Mouse (Mus musculus) stomach, postnatal 0 days (tissue): ENCODE data around the gene Pou2f3. TPM values are rescaled to one million over a fixed set of nuclear protein-coding genes. Genes with fewer than 3 reads are reported as not detected.

Experiments
- ATAC-seq: fragments of 200-750 bp; cut with Nextera tagmentation; 2 replicates; pipeline ENCODE4 v1.8.0; 2017; ENCODE audit not compliant: low FRiP score, low TSS enrichment
- DNase-seq: peaks from one replicate; pipeline ENCODE4 v3.0.0-alpha.2; 2016; ENCODE audit warnings: low spot score
- H3K27ac ChIP-seq: fragments of 300-500 bp; sonication (generic); replicated peaks from 2 replicates; pipeline ENCODE4 v1.5.1; 2014; ENCODE audit warnings: mild to moderate bottlenecking, control low read depth
- H3K27me3 ChIP-seq: fragments of 300-500 bp; sonication (generic); 2 replicates; pipeline ENCODE4 v1.6.1; 2014; ENCODE audit warnings: low read length; ENCODE audit not compliant: control insufficient read depth, insufficient read depth
- H3K36me3 ChIP-seq: fragments of 300-500 bp; sonication (generic); 2 replicates; pipeline ENCODE4 v1.6.1; 2014; ENCODE audit warnings: low read length, mixed read lengths; ENCODE audit not compliant: control insufficient read depth, insufficient read depth
- H3K4me1 ChIP-seq: fragments of 300-500 bp; sonication (generic); replicated peaks from 2 replicates; pipeline ENCODE4 v1.6.1; 2014; ENCODE audit warnings: antibody characterized with exemption; ENCODE audit not compliant: control insufficient read depth, insufficient read depth
- H3K4me2 ChIP-seq: fragments of 300-500 bp; sonication (generic); replicated peaks from 2 replicates; pipeline ENCODE4 v1.6.1; 2014; ENCODE audit warnings: low read depth, mild to moderate bottlenecking, control low read depth, moderate library complexity
- H3K4me3 ChIP-seq: fragments of 300-500 bp; sonication (generic); 2 replicates; pipeline ENCODE4 v1.5.1; 2014; ENCODE audit warnings: low read depth, low read length, control low read depth
- H3K9ac ChIP-seq: fragments of 300-500 bp; sonication (generic); 2 replicates; pipeline ENCODE4 v1.6.1; 2014; ENCODE audit warnings: mild to moderate bottlenecking, low read length, control low read depth, mixed read lengths
- H3K9me3 ChIP-seq: fragments of 300-500 bp; sonication (generic); 2 replicates; pipeline ENCODE4 v1.6.1; 2016; ENCODE audit warnings: low read length; ENCODE audit not compliant: control insufficient read depth
- CTCF ChIP-seq: IDR thresholded peaks from 2 replicates; pipeline ENCODE4 v1.5.1; 2016; ENCODE audit warnings: antibody characterized with exemption, low read depth, mild to moderate bottlenecking, moderate library complexity
- EP300 ChIP-seq: optimal IDR thresholded peaks from 2 replicates; pipeline ENCODE3; 2016; ENCODE audit warnings: antibody characterized with exemption
- WGBS: fragments of 180-500 bp; shearing (Covaris S2); extraction: QIAGEN DNeasy Blood & Tissue Kit; methylation state at CpG from one replicate; pipeline ENCODE4 v1.1.7; 2014; 5-methylcytosine and 5-hydroxymethylcytosine counted together
- polyA plus RNA-seq: library from polyadenylated mRNA; unstranded; fragments of >200 nt; fragmentation: Nextera tagmentation; extraction: Ambion mirVana; gene quantifications from 2 replicates; pipeline ENCODE4 v1.2.1, GENCODE M21; 2015

Pou2f3 gene
- polyA plus RNA-seq, 1 experiment from 2014 or later: 1.7 TPM

DNA sequence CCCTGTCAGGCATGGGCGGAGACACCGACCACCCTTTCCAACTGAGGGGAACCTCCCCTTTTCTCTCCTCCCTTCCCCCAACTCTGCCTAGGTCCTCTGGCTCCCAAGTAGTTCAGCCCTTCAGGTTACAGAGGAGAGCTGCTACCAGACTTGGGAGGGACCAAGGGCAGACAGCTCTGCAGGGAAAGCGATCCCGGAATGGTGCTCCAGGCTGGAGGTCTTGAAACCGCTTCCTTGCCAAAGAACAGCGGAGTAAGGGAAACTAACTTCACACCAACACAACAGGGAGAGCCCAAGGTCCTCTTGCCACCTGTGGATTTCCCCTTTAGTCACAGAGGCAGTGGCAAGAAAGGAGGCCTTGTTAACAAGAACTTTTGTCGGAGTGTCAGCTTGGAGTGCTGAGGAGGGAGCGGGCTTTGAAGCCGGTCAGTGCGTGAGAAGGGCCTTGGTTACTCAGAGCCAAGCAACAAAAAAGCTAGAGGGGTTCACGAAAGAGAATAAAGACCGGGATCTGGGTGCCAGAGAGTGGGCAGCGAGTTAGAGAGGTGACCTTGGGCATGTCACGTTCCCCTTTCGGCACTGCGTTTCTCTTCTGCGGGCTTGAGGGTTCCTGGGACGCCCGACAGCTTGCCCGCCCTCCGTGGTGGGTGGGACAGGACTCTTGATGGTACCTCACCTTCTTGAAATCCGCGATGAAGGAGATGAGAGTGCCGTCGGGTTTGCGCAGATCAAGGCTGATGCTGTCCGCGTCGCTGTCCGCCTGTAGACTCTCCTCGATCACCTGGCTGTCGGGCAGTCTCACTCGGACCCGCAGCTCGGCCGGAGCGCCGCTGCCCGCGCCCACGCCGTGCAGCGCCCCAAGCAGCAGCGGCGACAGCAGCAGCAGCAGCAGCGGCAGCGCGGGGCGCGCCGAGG, 28.7 kb upstream of the Pou2f3 start:
- no peaks in the 10 kb centered on the region for H3K9me3 ChIP-seq
- WGBS: 2% methylated on average over 51 of the region's 51 CpGs
- peak overlapping the region; percentile 79 for H3K9ac ChIP-seq
- H3K36me3 ChIP-seq: no peaks in the 10 kb centered on the region
- peaks cover 14% of the 10 kb centered on the region for H3K4me1 ChIP-seq
- no peaks in the 10 kb centered on the region for H3K27me3 ChIP-seq
- peak overlapping the region; percentile 91 for H3K27ac ChIP-seq
- peak overlapping the region; percentile 83 for H3K4me2 ChIP-seq
- no peak for DNase-seq
- peak overlapping the region; percentile 79 for H3K4me3 ChIP-seq
- TF ChIP-seq CTCF: no peak
- TF ChIP-seq EP300: no peak
- ATAC-seq: peak; percentile 17; the same call in 1 of the 2 replicates

DNA sequence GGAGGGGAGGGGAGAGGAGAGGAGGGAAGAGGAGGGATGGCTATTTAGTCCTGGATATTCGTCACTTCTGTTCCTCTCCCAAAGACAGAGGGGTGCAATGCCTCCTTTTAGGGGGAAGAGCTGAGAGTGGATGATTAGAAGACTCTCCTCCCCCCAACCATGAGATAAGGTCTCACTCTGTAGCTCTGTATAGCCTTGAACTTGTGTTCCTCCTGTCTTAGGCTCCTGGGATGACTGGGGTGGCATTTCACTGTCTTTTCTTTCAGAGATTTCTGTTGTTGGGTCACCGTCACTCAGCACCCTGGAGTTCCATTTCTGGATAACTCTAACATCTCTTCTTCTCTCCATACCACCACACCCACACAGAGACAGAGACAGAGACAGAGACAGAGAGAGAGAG, 28.0 kb upstream of the Pou2f3 start:
- Histone ChIP-seq H3K27me3 (no peaks in the 10 kb centered on the region), H3K4me3 (peak overlapping the region; percentile 79), H3K36me3 (no peaks in the 10 kb centered on the region), H3K4me1 (peaks cover 14% of the 10 kb centered on the region), H3K4me2 (peak overlapping the region; percentile 83), H3K9me3 (no peaks in the 10 kb centered on the region), H3K27ac (no peak overlapping the region), H3K9ac (peak overlapping the region; percentile 79)
- ATAC-seq (no peak), DNase-seq (no peak)
- WGBS: 38% methylated on average over 2 of the region's 2 CpGs
- TF ChIP-seq CTCF: no peak
- TF ChIP-seq EP300: no peak

- peaks cover 17% of the 10 kb centered on the region for H3K4me1 ChIP-seq
- WGBS: 38% methylated on average over 7 of the region's 7 CpGs
- no peak for ATAC-seq
Measured at GRCm38 (mm10) chr9:43237111-43237775, 27.1 kb upstream of the Pou2f3 start.

DNA sequence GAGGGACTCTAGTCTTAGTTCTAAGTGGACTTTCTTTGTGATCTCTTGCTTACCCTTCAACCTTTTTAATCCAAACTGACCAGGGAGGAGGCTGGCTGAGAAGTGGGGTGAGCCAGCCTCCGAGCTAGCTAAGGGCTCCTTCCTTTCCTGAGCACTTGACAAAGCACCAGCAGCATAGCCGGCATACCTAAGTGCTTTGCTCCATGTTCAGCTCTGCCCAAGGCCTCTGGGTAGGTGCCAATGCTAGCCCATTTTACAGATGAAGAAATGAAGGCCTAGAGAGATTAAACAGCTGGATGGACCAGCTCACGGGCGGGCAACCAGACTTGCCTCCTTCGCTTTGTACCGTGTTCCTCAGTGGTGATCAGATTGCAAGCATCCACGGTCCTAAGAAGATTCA, 26.4 kb upstream of the Pou2f3 start:
- WGBS: 74% methylated on average over 7 of the region's 7 CpGs
- H3K4me2 ChIP-seq: no peak overlapping the region
- H3K9ac ChIP-seq: no peak overlapping the region
- DNase-seq: no peak
- TF ChIP-seq EP300: no peak
- TF ChIP-seq CTCF: no peak
- no peaks in the 10 kb centered on the region for H3K27me3 ChIP-seq
- no peak overlapping the region for H3K27ac ChIP-seq
- no peak for ATAC-seq
- peaks cover 24% of the 10 kb centered on the region for H3K4me1 ChIP-seq
- no peak overlapping the region for H3K4me3 ChIP-seq
- no peaks in the 10 kb centered on the region for H3K36me3 ChIP-seq
- H3K9me3 ChIP-seq: no peaks in the 10 kb centered on the region

More at GRCm38 (mm10) chr9:43237111-43237775, 27.1 kb upstream of the Pou2f3 start:
- H3K9ac ChIP-seq: no peak overlapping the region
- no peak overlapping the region for H3K27ac ChIP-seq
- H3K4me3 ChIP-seq: peak overlapping the region; percentile 79; the same call in 1 of the 2 replicates
- H3K9me3 ChIP-seq: no peaks in the 10 kb centered on the region
- TF ChIP-seq CTCF (no peak), EP300 (no peak)
- no peaks in the 10 kb centered on the region for H3K27me3 ChIP-seq
- H3K4me2 ChIP-seq: peak overlapping the region; percentile 83
- no peaks in the 10 kb centered on the region for H3K36me3 ChIP-seq
- DNase-seq: no peak

DNA sequence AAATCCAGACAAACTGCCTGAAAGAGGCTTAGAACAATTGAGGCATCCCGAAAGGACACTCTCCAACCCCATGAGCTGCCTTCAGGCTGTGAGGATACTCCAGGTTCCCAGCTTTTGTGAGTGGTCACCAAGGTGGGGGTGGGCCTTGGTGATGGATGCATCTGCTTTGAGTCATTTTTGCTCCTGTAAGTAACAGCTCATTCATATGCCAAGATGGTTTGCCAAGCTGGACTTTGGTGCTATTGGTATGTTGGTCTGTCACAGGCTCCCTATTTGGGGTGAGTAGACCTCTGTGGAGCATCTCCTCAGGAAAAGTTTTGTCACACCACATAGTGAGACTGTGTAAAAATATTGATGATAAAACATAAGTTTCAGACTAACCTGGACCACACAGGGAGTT, 25.9 kb upstream of the Pou2f3 start:
- ATAC-seq (no peak), DNase-seq (no peak)
- TF ChIP-seq EP300 (no peak), CTCF (no peak)
- Histone ChIP-seq H3K4me3 (no peak overlapping the region), H3K4me2 (no peak overlapping the region), H3K9me3 (no peaks in the 10 kb centered on the region), H3K9ac (no peak overlapping the region), H3K4me1 (peaks cover 24% of the 10 kb centered on the region), H3K36me3 (no peaks in the 10 kb centered on the region), H3K27ac (no peak overlapping the region; the same call in 1 of the 2 replicates), H3K27me3 (no peaks in the 10 kb centered on the region)
- WGBS: 89% methylated on average over 1 of the region's 1 CpGs
